Mouse (Mus musculus): ENCODE results near the gene Tpp1.

Gene Tpp1

DNA sequence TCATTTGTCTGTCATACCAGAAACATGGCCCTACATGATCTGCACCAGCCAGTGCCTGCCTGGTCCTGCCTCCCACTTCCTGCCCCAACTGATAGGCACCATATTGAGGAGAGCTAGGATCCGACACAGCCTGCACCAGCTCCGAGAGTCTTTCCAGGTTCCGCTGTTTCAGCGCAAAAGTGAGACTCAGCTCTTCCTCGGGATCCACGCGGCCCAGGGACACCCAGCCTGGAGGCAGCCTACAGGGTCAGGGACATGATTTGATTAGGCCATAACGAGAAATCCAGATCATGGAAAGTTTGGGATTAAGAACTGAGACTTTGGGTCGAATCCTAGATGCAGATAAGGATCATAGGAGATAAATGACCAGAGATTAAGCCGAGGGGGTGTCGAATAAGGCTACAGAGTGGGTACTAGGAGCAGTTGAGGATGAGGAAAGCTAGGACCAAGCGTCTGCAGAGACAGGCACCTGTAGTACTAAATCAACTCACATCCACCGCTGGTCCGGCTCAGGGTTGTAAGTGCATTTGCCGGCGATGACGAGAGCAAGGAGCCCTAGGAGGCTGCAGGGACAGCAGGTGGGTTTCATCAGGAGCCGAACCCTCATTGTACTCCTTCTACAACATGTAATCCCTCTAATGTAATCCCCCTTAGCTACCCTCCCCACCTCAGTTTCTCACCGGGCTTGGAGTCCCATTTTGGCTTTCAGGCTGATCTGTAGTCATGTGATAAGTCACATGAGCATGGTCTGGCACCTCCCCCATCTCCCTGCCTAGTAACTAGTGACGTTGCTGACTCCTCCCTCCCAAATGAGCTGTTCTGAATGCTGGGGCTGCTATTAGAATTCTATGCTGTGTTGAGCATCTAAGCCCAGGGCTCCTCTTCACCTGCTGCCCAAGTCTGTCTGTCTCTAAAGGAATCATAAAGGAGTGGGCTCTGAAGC lies at the start of gene Tpp1:
TSS of gene Tpp1 (minus strand) at position 745 of the 943 bp plus-strand sequence.
- peak; percentile 91 for DNase-seq

DNA sequence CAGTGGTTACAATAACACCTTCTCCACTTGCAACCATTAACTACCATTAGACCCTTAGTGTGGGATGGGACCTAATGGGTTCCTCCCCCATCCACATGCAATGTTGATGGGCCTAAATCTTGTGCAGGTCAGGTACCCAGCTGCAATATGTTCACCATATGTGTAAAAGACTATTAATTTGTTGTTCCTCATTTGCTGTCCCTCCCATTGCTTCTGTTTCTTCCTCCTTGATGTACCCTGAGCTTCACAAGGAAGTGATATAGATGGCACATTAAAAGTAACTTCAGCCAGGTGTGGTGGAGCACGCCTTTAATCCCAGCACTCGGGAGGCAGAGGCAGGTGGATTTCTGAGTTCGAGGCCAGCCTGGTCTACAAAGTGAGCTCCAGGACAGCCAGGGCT lies 44.9 kb upstream of the Tpp1 start:
- DNase-seq: no peak

DNA sequence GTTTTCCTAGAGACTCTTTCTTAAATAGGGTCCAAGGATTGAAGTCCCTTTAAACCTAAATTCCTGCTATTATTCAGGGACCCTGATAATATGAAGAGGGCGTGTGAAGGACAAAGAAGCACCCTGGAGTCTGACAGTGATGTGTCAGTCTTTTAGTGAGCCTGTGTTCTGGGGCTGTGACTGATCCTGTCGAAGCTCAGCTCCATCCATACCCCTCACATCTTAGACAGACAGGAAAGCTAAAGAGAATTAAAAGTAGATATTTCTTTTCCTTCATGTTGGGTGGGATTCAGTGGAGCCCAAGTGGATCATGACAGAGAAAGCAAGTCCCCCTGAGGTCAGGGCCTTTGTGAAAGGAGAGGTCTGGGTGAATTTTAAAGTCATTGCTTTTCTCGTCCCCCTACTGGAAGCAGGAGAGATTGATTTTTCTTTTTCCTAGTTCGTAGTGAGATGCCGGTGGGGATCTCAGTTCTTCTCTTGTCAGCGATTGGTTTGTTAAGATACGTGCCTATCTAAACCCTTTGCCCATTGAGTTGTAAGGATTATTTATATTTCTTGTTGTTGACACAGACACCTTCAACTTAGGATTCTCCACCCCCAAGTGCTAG lies 43.8 kb upstream of the Tpp1 start:
- DNase-seq: no peak

DNA sequence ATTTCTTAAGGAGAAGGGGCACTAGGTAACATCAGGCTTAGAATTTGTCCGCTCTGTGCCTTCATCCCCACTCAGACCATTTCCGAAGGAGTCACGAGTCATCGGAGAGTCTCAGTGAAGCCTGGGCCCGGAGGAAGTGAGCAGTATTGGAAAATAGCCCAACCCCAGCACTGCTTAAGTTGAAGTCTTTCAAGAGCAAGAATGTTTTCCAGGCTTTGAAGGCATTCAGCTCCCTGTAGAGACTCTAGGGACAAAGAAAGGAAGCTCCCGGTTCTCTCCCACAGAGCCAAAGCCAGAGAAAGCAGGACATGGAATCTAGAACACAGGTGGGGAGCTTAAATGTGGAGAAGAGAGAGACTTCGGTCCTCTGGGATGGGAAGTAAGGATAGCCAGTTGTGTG lies 41.7 kb upstream of the Tpp1 start:
- DNase-seq: no peak

DNA sequence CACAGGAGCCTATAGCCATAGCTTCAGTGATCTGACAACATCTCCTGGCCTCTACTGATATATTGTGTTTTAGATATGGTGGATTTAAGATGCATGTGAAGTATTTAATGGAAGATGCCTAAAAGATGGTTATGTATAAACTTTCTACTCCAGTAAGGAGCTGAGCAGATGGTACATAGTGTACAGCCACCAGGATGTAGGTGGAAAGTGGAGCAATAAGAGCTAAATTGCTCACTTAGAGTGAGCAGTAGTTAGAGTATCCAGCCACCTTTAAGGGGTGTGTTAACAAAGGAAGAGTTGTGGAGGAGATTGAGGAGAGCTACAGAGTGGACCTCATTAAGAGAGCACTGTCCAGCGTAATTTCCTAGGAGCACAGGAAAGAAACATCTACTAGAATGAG lies 39.1 kb upstream of the Tpp1 start:
- DNase-seq: no peak

DNA sequence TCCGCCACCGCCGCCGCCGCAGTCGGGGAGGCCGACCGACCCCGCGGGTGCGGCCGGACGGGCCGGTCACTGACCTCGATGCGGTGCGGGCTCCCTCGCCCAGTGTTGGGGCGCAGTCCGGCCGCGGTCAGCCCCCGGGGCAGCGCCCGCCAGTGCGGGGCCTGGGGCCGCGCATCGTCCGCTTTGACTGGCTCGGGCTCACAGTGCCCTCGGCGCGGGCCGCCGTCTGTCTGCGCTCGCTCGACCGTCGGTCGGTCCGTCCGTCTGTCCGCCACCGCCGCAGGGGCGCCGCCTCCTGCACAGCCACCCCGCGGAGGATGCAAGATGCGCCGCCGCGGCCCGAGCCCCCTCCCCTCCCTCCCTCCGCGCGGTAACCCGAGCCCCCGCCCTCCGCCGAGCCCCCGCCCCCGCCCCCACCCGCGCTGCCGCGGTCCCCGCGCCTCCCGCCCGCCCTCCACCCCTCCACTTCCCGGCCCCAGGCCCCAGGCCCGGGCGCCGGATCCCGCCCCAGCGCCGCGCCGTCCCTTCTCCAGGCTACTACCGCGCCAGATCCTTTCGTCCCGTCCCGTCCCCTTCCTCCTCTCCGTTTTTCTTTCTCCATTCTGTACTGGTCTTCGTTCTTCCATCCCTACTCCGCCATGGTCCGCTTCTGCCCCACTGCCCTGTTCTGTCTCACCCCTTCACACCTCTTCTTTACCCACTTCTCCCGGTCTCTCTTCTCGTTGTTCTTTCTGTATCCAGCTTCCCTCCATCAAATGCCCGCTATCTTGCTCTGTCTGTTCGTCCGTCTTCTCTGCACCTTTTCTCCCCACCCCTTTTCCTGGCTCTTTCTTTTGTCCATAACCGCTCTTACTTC lies 35.5 kb upstream of the Tpp1 start, which contains the start of gene Dchs1:
TSS of gene Dchs1 (minus strand) at position 370 of the 856 bp plus-strand sequence.
- DNase-seq: no peak

DNA sequence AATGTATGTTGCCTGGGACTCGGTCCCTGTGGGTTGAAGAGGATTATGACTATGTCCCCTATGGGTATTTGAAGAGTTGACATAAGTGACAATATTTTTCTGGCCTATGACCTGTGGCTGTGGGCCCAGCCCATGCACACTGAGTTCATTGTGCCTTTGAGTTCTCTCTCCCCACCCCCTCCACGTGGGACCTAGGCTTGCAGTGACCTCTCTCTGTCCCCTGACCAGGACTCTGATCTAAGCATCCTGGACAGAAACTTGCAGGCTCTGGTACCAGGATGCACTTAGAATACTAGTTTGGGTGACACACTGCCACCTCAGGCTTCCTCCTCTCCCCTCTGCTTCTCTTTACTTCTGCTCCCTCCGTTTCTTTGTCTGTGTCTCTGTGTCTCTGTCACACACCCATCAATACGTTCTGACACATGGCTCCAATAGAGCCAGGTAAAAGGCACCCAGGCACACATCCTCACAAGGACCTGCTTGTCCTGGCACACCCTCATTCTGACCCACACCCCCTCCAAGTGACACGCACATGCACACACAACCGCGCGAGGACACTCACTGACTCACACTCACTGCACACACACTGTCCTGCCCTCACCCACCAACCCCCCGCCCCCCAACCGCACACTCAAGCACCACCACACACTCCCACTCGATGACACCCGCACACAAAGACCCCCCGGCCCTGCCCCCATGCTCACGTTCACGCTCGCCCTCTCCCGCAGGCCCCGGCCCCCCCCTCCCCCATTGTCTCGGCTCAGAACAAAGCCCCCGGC lies 34.7 kb upstream of the Tpp1 start:
- DNase-seq: no peak

DNA sequence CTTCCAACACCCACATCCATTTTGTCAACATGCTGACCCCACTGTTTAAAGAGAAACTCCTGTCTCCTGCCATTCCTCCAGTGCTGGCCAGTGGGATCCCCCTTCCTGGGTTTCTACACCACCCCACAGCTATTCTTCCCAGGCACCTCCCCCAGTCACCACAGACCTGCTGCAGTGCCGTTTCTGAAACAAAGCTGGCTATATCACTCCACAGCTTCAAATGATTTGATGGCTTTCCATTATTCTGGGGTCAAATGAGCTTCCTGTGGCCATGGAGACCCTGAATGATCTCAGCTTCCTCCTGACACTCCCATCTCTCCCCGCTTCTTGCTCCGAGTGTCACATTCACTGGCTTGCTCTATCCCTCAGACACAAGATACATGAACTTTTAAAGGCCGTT lies 32.5 kb upstream of the Tpp1 start:
- no peak for DNase-seq

DNA sequence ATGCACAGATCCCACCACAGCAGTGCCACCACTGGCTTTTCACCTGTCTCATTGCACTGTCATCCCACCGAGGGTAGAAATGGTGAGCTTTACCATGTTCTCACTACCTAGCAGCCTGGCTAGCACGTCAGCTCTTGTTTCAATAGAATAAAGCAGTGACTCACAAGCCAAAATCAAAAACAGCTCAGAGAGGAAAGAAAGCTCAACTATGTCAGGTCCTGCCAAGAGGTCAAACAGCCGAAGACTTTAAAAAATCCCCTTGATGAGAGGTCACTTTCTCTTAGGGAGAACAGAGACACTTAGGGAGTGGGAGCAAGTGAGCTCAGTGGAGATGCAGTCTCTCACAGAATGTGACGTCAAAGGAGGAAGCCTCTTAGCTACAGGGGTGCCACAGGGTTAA lies 31.8 kb upstream of the Tpp1 start:
- no peak for DNase-seq

DNA sequence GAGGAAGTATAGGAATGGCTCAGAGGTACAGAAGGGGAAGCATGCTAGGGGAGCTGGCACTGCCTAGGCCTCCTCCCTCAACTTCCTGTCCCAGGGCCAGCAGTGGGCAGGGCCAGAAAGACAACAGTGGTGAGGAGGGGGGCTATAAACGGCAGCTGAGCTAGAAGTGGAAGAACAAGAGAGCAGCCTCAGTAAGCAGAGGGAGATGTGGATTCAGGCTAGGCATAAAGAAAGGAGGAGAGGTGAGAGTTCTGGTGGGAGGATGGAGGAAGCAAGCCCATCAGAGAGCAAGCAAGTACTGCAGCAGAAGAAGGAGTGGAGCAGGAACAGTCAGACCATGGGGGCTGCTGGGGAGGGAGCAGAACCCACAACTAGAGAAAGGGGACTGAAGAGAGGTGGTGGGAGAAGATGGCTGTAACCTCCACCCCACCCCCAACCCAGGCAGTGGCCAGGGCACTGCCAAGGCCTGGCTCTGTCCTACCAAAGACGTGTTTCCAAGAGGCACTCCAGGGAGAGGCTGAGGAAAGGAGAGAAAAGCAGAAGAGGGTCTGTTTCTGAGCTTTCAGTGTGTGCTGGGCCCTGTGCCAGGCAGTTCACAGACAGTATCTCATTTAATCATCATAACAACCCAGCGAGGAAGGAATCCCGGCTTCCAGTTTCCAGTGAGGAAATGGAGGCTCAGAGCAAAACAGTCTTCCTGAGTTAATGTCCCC lies 26.7 kb upstream of the Tpp1 start:
- no peak for DNase-seq

DNA sequence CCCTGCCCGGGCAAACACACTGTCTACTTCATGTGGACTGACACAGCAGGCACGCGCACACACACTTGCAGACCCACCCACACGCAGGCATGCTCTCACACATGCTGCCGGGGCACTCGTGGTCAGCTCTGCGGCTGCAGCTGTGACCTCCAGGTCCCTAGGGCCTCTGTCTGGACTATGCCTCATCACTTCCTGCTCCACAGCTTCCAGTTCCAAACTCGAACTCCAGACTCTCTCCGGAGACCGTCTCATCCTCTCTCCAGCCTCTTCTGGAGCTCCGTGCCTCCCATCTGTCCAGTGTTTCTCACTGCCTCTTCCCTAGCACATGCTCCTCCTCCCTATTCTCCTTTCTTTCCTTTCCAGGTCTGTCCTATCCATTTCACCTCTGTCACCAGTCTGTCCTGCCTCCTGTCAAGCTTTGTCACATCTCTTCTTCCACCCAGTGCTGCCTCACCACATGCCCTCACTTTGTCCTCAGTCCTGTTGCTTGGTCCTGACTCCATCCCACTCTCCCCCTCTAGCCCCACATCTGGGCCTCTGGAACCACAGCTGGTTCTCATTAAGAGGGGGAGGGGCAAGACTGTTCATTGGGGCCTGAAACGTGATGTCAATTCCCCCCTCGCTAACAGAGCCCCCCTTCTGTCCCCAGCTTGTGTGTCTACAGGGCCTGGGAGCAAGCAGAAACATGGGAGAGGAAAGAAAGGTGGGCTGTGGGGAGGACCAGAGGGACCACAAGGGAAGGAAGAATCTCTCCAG lies 25.9 kb upstream of the Tpp1 start:
- DNase-seq: no peak

DNA sequence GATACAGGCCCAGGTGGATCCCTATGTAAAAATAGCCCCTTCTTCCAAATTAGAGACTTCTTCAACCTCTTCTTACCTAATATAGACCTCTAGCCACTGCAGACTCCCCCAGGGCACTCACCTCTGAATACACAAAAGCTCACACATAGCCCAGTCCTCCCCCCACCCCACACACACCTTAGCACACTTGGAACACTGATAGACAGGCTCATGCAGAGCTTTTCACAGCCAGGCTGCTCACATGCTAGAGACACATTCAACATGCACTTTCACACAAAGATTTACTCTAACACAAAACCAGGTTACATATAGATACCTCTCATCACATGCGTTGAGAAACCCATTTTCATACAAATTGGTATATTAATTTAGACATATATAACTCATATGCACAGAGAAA lies 25.3 kb upstream of the Tpp1 start:
- DNase-seq: no peak

DNA sequence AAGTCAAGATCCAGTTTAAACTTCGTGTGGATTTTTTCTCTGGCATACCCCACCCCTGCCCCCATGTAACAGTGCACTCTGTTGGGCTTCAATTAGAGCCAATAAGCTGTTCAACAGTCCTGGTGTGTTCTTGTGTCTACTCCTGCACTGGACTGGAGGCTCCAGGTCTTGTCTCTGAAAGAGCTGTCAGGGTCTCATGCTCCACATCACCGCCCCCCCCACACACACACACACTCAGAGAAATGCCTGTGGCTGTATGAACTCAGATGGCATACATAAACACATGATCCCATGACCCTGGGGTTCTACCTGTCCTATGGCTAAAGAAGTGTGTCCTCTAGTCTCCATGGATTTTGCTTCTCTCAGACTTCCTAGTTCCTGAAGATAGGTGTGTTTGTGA lies 24.0 kb upstream of the Tpp1 start:
- no peak for DNase-seq

DNA sequence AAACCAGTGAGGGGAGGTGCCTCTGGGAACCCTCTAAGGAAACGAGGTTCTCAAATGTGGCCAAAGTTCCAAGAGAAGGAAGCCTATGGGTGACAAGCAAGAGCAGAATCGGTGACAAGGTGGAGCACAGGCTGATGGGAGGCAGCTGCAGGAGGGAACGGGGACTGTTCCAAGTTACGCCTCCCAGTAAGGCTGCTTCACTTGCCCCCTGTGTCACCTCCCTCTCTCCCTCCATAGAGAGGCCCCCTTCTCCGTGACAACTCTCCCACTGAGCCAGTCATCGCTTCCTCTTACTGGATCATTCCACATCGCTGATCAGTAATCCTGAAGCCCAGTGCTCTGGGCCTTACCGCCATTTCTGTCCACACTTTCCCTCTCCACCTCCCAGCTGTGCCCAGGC lies 22.6 kb upstream of the Tpp1 start:
- DNase-seq: no peak

DNA sequence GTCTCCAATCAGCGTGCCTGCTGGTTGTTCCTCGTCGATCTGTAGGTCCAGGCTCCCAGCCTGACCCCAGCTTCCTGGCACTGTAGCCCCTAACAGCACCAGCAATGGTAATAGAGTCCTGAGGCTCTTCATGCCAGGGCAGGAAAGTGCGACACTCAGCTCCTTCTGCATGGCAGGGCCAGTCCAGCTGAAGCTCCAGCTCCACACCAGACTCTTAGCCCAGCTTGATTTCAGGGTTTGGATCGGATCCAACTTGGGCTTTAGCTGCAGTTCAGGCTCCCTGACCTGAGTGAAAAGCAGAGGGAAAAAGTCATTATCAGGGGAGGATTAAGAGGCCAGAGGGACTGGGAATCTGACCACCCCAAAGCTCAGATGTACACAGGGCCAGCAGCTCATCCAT lies 21.0 kb upstream of the Tpp1 start:
- DNase-seq: no peak

DNA sequence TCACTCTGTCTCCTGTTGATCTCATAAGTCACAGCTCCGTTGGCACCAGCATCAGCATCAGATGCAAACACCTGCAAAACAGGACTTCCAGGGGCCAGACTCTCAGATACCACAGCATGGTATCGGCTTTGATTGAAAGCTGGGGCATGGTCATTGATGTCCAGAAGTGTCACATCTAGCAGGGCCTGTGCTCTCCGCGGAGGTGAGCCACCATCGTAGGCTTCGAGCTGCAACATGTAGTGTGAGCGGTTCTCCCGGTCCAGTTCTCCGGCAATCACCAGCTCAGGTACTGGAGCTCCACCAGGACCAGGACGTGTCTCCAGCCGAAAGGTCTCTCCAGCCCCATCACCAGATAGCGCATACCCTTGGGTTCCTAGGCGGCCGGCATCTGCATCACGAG lies 20.3 kb upstream of the Tpp1 start:
- DNase-seq: no peak

DNA sequence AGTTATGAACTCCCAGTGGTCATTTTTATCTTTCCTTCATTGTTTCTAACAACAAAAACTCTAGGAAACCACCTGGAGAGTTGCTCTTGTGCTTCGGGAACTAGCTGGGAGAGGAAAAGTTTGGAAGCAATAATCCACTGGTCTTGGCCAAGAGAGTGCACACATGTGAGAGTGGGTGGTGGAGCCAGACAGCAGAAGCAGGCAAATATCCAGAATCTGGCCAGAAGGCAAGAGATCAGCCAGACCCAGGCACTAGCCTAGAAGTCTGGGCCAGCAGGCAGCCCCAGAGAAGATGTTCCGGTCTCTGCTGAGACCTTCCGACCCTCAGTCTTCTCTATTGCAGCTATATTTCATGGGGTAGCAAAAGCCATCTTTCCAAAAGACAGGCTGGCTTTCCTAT lies 17.9 kb upstream of the Tpp1 start:
- no peak for DNase-seq

DNA sequence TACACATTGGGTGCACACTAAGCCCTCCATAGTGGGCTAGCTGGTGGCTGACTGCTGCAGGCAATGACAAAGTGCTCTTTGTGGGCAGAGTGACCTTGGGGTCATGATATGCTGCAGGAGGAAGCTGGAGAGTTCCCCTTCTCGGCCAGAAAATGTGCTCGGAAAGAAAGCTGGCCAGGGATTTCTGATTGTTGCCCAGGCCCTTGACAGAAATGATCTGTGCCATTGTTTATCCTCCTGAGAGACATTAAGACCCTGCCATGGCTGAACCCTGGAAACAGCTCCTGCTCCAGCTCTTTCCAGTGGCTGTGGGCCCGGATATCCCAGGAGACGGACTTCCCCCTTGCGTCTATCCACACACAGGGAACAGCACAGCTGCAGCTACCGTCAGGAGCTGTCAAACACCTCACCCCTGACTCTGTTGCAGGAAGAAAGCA lies 15.7 kb upstream of the Tpp1 start:
- no peak for DNase-seq

DNA sequence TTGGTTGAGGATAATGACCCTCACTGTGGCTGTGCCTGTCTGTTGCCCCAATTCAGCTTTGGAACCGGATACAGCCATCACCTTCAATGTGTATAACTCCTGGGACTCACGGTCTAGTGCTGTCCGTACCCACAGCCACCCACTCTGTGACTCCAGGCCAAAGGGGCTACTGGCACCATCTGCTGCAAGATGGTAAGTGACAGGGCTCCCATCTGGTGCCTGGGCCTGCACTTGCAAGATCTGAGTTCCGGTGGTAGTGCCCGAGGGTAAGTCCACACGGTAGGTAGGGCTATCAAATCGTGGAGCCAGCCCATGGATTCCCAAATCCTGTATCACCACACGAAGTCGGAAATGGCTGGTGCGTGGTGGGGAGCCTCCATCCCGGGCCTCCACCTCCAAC lies 12.3 kb upstream of the Tpp1 start:
- no peak for DNase-seq

DNA sequence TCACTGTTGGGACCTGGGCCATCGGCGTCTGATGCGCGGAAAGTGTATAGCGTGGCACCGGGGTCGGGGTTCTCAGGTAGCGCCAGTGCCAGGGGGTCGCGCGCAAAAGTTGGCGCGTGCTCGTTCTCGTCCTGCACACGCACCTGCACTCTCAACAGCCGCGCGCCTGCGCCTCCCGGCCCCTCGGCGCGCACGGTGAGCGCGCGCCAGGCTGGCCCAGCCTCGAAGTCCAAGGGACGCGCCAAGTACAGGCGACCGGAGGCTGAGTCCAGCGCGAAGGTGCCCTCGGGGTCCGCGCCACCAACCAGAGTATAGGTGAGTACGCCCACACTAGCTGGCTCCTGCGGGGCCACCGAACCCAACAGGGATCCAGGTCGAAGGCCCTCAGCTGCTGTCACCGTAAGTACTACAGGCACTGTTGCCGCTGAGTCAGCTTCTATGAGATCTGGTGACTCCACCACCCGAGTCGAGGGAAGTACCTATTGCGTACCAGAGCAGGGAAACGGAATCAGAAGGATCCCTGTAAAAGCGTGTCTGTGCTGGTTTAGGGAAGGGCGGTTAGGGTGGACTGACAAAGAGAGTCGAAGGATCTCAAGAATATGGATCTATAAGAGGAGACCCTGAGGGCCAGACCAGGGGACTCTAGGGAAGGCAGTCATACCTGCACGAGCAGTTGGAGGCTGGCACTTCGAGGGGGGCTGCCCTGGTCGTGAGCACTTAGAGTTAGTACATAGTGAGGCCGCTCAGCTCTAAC lies 10.7 kb upstream of the Tpp1 start:
- DNase-seq: no peak

Data from cerebellum, adult 11 months (tissue).